Mouse (Mus musculus): ENCODE results near the gene Nenf.
A peak's percentile ranks its signal among the peaks of the same experiment; 100 is the strongest.

- no peak for TF ChIP-seq CTCF (IDR thresholded peaks at IDR 0.05; ENCODE audit: control insufficient read depth, insufficient read depth, insufficient replicate concordance, low read depth, low read length)
- peak; percentile 92 for TF ChIP-seq POLR2A (IDR thresholded peaks at IDR 0.05; ENCODE audit: control insufficient read depth, low read depth, low read length)
Measured at GRCm38 (mm10) chr1:191325726-191326232, 7.8 kb upstream of the Nenf start, which contains the start of gene Tmem206.
